Mouse (Mus musculus) layer of hippocampus, postnatal 36 days (tissue): ENCODE data around the gene Dnah5. TPM values are rescaled to one million over a fixed set of nuclear protein-coding genes. Genes with fewer than 3 reads are reported as not detected.

Source experiments
- DNase-seq, 2 experiments: peaks; one replicate each; pipeline ENCODE4 v3.0.0; 2022
- total RNA-seq, 2 experiments: library from RNA; stranded (reverse); gene quantifications; 2 replicates each; pipeline ENCODE4 v1.2.3; 2021

Gene Dnah5
- total RNA-seq: 1 to 10 TPM; 3.4 to 3.7 TPM

DNA sequence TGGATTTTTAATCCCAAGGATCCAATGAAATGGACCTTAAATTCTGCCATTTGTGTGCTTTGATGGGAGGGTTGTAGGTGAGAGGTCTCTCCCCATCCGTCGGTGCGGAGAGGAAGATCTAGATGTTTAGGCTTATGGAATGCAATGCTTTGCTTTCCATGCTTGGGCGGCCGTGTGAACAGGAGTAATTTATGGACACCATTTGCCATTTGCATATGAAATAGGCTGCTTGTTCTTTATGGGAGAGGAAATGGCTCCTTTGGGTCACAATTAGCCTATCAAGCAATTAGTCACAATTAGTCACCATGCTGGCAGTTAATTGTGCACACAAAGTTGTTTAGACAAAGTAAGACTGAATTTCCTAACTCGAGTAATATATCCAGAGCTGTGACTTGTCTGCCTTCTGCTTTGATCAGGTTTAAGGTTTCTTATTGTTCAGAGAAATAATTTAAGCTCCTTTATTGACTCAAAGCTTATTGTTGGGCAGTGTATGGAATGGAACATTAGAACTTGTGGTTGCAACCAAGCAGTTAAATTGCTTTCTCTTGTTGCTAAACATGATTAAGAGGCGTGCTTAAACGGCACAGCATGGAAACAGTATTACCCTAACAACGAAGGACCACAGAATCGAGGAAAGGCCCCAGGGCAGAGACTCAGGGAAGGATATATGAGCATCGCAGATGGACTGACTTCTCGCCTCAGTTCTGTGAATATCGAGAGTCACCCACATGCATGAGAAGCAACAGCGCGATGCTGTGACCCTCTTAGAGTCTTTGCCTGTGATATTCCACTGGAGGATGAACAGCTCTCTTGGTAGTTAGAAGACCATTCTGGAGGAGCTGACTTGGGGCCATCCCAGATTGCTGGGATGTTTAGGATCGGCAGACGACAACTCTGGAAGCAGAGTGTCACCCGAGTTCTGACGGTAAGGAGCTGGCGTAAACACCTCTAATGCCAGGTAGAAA, at the start of gene Dnah5:
Gene Dnah5 (plus strand): TSS at position 642 of the 965 bp plus-strand sequence.
- no peak for DNase-seq

DNA sequence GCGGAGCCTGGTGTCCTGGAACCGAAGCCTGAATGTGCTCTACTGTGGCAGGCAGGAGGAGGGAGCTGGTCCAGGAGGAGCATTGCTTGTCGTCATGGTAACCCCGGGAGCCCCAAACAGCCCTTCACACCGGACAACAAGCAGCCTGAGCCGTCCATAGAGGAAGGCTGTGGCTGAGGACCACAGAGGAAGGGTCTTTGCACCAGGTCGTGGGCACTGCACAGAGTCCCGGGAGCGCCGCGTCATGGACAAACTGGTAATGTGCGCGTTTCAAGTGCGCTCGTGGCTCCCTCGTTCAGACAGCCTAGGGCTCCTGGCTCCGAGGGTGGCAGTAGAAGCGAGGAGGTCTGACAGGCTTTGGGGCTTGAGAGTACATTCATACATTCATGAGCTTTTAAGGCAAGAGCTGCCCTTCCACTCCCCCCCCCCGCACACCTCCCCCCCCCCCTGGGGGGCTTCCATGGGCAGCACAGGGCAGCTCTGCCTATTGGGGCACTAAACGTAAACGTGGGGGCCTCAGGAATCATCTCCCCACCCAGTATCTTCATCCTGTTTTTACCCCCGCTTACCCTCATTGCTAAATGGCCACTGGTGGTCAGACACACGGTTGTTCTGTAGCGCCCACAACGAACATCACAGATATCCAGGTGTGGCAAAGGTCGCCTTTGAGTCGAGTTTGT, 48.6 kb upstream of the Dnah5 start:
- peak; percentile 56 to 66 for DNase-seq

- DNase-seq: peak in 1 of 2 experiments; percentile 18
Observed at GRCm38 (mm10) chr15:28158771-28159489, 44.6 kb upstream of the Dnah5 start.

DNA sequence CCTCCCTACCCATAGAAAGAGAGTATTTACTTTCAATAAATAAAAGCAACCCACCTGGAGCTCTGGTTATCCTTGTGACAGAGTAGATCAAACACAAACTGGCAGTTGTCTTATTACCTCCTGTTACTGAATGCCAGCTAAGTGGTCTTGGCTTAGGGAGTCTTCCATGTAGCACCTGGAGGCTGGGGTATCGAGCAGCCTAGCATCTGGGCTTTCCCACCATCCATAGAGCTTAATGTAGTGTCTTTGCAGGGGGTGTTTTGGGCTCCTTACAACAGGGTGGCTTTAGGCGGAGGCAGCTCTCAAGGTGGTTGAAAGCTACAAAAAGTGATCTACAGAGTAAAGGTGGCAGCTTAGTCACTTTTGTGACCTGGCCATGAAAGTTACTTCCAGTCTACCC, 41.3 kb upstream of the Dnah5 start:
- no peak for DNase-seq

DNA sequence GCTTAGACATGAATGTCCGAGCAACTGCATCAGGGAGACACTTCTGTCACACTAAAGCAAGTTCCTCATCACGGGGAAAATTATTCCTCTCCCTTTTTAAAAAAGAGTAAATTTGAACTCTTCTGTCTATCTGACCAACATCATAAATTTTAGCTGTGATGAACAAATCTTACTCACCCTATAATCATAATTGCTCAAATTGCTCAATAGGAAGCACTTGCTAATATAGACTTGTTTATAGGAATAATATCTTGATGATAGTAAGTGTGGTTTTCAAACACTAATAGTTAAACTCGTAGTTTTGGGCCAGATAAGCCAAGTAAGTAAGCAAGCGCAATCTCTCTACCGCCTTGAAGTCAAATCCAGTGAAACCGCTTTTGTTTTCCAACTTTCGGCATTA, 38.3 kb upstream of the Dnah5 start:
- DNase-seq: no peak

GRCm38 (mm10) chr15:28166090-28166489, 37.5 kb upstream of the Dnah5 start:
- DNase-seq: no peak

DNA sequence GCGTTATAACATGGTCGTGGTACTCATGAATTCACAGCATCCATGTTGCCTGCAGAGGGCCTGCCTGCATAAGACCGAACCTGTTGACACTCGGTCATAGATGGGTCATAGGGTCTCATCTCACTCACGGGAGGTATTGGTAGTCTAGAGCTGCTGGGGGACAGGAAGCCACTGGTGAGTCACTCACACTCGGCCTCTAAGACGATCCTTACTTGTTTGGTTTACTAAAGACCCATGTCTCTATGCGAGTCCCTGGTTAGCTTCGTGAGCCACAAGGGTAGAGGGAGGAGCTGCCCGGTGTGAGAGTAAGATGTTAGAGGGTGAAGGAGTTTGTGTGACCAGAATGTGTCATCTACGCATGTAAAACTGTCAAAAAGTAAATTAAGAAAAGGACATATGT, 24.6 kb upstream of the Dnah5 start:
- no peak for DNase-seq

- DNase-seq: no peak
Observed at GRCm38 (mm10) chr15:28179556-28179955, 24.0 kb upstream of the Dnah5 start.

DNA sequence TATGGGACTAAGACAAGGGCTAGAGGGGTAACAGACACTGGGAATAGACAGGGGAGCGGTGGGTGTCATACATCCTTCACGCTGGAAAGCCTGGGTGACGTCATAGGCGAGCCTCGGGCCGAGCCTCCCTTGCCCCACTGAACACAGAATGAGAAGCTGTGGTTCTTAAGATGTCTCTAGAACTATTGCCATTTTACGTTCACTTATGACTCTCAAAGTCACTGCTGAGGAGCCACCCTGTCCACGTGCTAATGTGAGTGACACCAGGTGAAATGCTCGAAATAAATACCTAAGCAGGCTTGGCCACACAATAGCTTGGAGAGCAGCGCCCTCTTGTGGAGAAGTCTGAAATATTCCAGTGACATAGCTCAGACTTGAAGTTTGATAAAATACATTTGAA, 21.7 kb upstream of the Dnah5 start:
- peak; percentile 73 for DNase-seq

DNA sequence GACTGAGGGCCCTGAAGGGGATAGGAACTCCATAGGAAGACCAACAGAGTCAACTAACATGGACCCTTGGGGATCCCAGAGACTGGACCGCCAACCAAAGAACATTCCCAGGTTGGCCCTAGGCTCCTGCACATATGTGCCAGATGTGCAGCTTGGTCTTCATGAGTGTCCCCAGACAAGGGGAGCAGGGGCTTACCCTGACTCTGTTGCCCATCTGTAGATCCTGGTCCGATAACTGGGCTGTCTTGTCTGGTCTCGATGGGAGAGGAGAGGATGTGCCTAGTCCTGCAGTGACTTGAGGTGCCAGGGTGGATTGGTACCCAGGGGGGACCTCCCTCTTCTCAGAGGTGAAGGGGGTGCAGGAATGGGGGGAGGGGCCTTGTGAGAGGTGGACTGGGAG, 21.0 kb upstream of the Dnah5 start:
- no peak for DNase-seq

GRCm38 (mm10) chr15:28187472-28188360, 15.8 kb upstream of the Dnah5 start:
- DNase-seq: peak; percentile 67 to 75

DNA sequence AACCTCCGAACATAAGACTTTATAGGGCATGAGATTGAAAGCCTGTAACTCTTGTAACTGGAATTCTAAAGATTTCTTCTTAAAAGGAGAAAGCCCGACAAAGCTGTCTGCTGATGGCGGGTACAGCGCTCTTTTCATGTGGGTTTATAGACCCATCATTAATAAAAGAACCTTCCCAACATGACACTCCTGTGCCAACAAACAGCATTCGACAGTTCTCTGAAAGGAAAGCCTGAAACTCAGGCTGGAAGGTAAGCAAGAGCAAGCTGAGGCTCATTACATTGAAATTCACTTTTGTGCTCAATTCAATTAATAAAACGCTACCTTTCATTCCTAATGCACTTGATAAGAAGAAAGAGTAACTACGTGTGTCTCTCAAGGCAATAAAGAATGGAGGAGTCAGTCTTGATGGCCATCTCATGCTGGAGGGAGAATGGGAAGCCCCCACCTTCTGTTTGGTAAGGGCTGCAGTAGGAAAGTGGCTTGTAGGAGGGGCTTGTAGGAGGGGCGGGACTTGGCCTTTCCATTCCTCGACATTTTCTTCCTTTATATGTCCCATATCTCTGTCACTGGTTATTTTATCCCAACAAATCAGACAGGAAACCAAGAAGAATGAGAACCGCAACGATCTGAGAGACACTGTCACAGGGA, 15.1 kb upstream of the Dnah5 start:
- no peak for DNase-seq

DNA sequence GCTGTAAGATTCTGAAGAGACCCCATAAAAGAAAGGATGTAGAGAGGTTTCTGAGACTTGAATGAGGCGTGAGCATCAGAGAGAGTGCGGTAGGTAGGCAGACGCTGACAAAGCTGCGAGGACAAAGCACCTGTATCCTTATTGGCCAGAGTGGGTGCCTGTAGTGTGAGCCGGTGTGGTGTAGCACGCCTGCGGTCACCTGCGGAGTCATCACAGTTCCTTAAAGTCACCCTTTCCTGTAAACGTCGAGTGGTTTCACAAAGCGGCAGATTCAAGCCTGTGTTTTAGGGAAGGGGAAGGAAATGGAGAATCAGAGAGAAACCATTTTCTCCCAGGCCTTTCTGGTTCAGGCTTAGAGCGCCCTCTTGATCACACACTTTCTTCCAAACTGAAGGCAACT, 13.9 kb upstream of the Dnah5 start:
- DNase-seq: no peak

DNA sequence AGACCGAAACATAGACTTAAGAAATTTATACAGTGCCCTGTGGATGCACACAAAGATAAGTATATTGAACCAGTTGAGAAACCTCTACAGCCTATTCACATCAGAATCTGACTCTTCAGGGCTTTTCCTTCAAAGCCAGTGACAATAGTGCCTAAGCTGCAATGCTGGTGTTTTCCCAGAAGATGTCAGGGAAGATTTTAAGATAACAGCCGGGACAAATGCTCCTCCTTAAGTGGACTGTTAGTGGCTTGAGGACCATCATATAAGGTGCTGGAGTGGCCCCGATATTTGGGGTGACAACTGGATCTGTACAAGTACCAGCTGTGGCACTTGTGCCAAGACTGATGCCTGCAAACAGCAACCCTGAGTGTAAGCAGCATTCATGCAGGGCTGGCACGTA, 4.9 kb upstream of the Dnah5 start:
- no peak for DNase-seq

- DNase-seq: no peak
Observed at GRCm38 (mm10) chr15:28204626-28205025, 1.1 kb downstream of the Dnah5 start.

DNA sequence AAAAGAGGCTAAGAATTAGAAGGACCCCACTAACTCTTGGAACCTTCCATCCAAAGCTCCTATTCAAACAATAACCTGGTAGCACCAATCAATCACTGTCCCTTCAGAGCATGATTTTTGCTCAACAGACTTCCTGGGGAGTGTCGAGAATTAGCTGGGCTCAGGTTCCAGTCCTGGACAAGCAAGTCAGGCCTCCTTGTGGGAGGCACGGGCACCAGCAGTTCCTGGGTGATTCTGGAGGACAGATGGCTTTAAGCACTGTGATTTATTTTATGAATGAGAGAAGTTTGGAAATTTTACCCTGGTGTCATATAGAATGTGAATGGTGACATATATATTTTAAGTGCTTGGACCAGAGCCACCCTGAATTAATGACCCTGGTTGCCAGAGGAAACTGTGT, 4.0 kb downstream of the Dnah5 start:
- DNase-seq: no peak

GRCm38 (mm10) chr15:28213057-28213456, 9.5 kb downstream of the Dnah5 start:
- DNase-seq: no peak

- no peak for DNase-seq
Observed at GRCm38 (mm10) chr15:28216358-28216757, 12.8 kb downstream of the Dnah5 start.

DNA sequence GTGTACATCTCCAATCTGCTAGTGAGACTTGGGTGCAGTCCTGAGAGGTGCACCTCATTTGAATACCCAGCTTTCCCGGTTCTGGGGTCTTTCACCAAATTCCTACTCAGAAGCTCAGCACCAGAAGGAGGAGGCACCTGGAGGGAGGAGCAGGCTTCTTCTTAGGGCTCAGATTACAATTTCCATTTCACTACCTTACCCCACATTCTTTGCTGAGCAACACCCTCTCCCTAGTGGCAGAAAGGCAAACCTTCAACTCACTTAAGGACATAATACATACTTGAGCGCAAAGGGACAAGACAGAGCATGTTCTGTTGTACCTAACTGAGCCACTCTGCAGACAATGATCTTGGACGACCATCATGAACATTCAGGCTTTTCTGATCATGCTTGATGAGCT, 23.8 kb downstream of the Dnah5 start:
- no peak for DNase-seq

DNA sequence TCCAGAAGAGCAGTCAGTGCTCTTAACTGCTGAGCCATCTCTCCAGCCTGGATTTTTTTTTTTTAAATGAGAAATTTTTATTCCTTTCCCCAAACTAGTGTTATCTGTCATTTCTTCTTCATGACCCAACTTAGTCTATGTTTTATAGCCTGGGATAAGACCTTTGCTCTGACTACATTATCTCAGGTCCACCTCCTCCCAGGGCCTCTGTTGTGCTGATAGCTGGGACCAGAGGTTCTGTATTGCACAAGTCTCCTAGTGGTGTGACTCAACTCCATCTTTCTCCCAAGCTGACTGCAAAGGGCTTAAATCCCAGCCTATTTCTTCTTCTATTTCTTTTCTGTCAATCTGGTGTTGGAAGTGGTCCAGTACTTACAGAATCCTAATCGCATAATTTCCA, 56.7 kb downstream of the Dnah5 start:
- no peak for DNase-seq

DNA sequence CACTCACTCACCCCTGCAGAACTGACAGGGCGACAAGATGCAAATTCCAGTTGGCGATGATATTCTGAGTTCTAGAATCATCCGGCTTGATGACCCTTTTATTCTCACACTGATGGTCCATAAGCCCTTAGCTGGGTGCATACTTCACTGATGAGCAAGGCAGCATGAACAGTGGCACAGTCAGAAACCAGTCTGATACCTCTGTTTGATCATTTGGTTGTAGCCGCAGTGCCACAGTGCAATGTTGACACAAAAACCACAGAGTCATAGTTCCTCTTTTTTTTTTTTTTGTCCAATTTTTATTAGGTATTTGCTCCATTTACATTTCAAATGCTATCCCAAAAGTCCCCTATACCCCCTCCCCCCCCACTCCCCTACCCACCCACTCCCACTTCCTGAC, 95.9 kb downstream of the Dnah5 start:
- DNase-seq: no peak

DNA sequence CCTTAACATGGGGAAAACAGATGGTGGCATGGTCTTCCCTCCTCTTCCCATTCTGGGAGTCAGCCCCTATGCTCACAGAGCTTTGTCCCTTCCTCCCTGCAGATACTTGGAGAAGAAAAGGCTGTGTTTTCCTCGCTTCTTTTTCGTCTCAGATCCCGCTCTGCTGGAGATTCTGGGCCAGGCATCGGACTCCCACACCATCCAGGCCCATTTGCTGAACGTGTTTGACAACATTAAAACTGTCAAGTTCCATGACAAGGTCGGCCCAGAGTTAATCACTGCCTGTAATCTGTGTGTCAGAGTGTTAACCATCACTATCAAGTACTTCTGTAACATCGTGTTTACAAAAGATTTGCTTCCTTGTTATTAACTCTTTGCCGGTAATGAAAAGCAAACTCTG, 103.6 kb downstream of the Dnah5 start:
- DNase-seq: no peak
